ENCODE assay signal across 13 mouse cellular contexts in the genomic region with DNA sequence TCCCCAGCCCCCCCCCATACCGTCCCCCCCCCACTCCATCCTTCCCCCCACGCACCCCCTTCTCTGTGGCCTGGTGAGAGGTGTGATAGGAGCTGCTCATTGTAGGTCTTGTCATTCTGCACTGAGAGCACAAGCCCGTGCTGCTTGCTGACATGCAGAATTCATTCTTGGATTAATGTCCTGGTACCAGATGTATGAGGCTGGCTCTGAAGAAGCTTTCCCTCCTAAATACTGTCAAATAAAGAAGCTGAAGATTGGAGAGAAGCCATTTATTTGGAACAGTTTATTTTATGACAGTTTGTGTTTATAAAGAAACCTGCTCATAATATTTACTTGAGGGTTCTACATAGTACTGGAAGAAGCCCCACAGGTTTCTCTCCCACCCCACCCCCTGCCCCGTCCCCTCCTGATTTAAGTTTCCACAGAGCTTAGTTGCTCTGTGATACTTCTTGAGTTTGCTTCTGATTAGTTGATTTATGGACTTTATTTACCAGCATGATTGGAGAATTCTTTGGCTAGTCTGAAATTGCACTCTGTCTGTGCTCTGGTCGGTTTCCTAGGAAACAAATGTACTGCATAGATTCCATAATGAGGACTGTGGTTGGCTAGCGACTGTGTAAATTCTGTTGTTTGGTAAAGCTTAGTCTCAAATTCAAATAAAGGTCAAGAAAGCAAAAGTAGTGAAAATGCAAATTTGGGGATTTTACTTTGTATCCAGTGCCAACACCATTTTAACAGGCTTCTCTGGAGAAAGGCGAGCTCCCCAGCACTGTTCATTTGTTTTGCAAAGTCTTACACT. TPM values are rescaled to one million over a fixed set of nuclear protein-coding genes. Genes with fewer than 3 reads are reported as not detected.
A peak's percentile ranks its signal among the peaks of the same experiment; 100 is the strongest.
DNase-seq lines count a peak whose midpoint lies in the region; ATAC-seq lines count a peak whose summit lies in the region.
"Had no signal": no experiment of that assay in that cellular context is flagged by ENCODE, and none has a peak within 500 bp of the region (broad histone marks: within the 10 kb centered on the region; RNA-seq: fewer than 3 reads in every experiment).

No protein-coding gene starts in this region.

- peaks cover 28% of the 10 kb centered on the region for H3K4me1 ChIP-seq in lung, embryonic 15.5 days
- peaks cover 44% of the 10 kb centered on the region for H3K4me1 ChIP-seq in forebrain, embryonic 13.5 days
- H3K4me1 ChIP-seq in stomach, embryonic 16.5 days (ENCODE audit: control insufficient read depth, insufficient read depth, low read length) = peaks cover 12% of the 10 kb centered on the region

- H3K4me2 ChIP-seq in lung, embryonic 15.5 days = 0 out of 2 replicates have a peak overlapping the region, but pooled peaks have one; percentile 0
- peak overlapping the region; percentile 36 for H3K4me2 ChIP-seq in forebrain, embryonic 13.5 days
- no peak overlapping the region for H3K4me2 ChIP-seq in stomach, embryonic 16.5 days (ENCODE audit: low read depth, low read length)

- no peaks in the 10 kb centered on the region for H3K27me3 ChIP-seq in lung, embryonic 15.5 days
- no peaks in the 10 kb centered on the region for H3K27me3 ChIP-seq in forebrain, embryonic 13.5 days
- no peaks in the 10 kb centered on the region for H3K27me3 ChIP-seq in stomach, embryonic 16.5 days (ENCODE audit: control insufficient read depth, insufficient read depth, low read length)

- ATAC-seq in lung, embryonic 15.5 days (ENCODE audit: borderline replicate concordance, extremely low read depth, low FRiP score, low TSS enrichment) = no peak
- no peak; the same call in 1 of the 2 replicates for ATAC-seq in forebrain, embryonic 13.5 days
- ATAC-seq in stomach, embryonic 16.5 days (ENCODE audit: insufficient read depth, low FRiP score) = no peak
- ATAC-seq: activated CD4-positive, CD25-positive, alpha-beta regulatory T cell, adult 4 months; inflammation-experienced regulatory T-cells, adult 6 months had no signal

- no peak overlapping the region for H3K4me3 ChIP-seq in lung, embryonic 15.5 days
- H3K4me3 ChIP-seq in forebrain, embryonic 13.5 days = no peak overlapping the region
- no peak overlapping the region for H3K4me3 ChIP-seq in stomach, embryonic 16.5 days (replicated peaks; ENCODE audit: low read length)
- H3K4me3 ChIP-seq: layer of hippocampus, adult 2 months had no signal

- no peak overlapping the region for H3K27ac ChIP-seq in lung, embryonic 15.5 days
- 0 out of 2 replicates have a peak overlapping the region, but pooled peaks have one; percentile 6 for H3K27ac ChIP-seq in forebrain, embryonic 13.5 days
- peak overlapping the region; percentile 18 for H3K27ac ChIP-seq in stomach, embryonic 16.5 days (ENCODE audit: low read length)
- H3K27ac ChIP-seq: layer of hippocampus, adult 2 months had no signal

- no peaks in the 10 kb centered on the region for H3K36me3 ChIP-seq in lung, embryonic 15.5 days
- no peaks in the 10 kb centered on the region for H3K36me3 ChIP-seq in forebrain, embryonic 13.5 days (ENCODE audit: poor library complexity, severe bottlenecking)
- no peaks in the 10 kb centered on the region for H3K36me3 ChIP-seq in stomach, embryonic 16.5 days (ENCODE audit: control insufficient read depth, insufficient read depth, low read length)

- 17% methylated on average over 7 of the region's 7 CpGs for WGBS in lung, embryonic 15.5 days
- WGBS in forebrain, embryonic 13.5 days = 10% methylated on average over 7 of the region's 7 CpGs
- 18% methylated on average over 7 of the region's 7 CpGs for WGBS in stomach, embryonic 16.5 days

- no peak for DNase-seq in lung, postnatal 10 days
- DNase-seq in mesoderm, embryonic 11.5 days (ENCODE audit: low read depth, low spot score) = peak; percentile 56
- no peak for DNase-seq in right cerebral cortex, adult 18-20 months
- DNase-seq in urinary bladder, postnatal 14 days (ENCODE audit: low spot score) = no peak
- no peak for DNase-seq in kidney, postnatal 4 days
- DNase-seq: left cerebral cortex, postnatal 4 days; lung, postnatal 36 days had no signal

- H3K9me3 ChIP-seq in lung, embryonic 15.5 days = no peaks in the 10 kb centered on the region
- H3K9me3 ChIP-seq in forebrain, embryonic 13.5 days (replicated peaks) = no peaks in the 10 kb centered on the region
- H3K9me3 ChIP-seq in stomach, embryonic 16.5 days (replicated peaks; ENCODE audit: control insufficient read depth, low read length) = no peaks in the 10 kb centered on the region

- no peak overlapping the region for H3K9ac ChIP-seq in lung, embryonic 15.5 days
- H3K9ac ChIP-seq in forebrain, embryonic 13.5 days = no peak overlapping the region
- no peak overlapping the region for H3K9ac ChIP-seq in stomach, embryonic 16.5 days (ENCODE audit: low read length)

RNA-seq across cellular contexts. Expression of gene E130308A19Rik, which starts 3.3 kb away (rescaled TPM):
- polyA plus RNA-seq in lung, embryonic 15.5 days (2015; fragmentation: Nextera tagmentation; extraction: Ambion mirVana) = 25.0 and 25.1 TPM in 2 replicates
- polyA plus RNA-seq in forebrain, embryonic 13.5 days (2015; fragmentation: Nextera tagmentation; extraction: Ambion mirVana) = 39.7 and 42.0 TPM in 2 replicates
- 13.0 and 13.1 TPM in 2 replicates for polyA plus RNA-seq in stomach, embryonic 16.5 days (2015; fragmentation: Nextera tagmentation; extraction: Ambion mirVana)

RNA-seq across cellular contexts. Expression of gene Hsdl2, which starts 47.9 kb away (rescaled TPM):
- 20.7 and 22.8 TPM in 2 replicates for polyA plus RNA-seq in lung, embryonic 15.5 days (2015; fragmentation: Nextera tagmentation; extraction: Ambion mirVana)
- 24.0 and 26.4 TPM in 2 replicates for polyA plus RNA-seq in forebrain, embryonic 13.5 days (2015; fragmentation: Nextera tagmentation; extraction: Ambion mirVana)
- 31.8 and 33.8 TPM in 2 replicates for polyA plus RNA-seq in stomach, embryonic 16.5 days (2015; fragmentation: Nextera tagmentation; extraction: Ambion mirVana)
